Mouse (Mus musculus) CH12.LX (cell line): ENCODE results near the gene Cradd. TPM values are rescaled to one million over a fixed set of nuclear protein-coding genes. Genes with fewer than 3 reads are reported as not detected.

Experiments used
- DNase-seq: peaks from one replicate; pipeline ENCODE4 v3.0.0-alpha.2; 2013; ENCODE audit errors: extremely low read depth
- H3K27ac ChIP-seq: 2 replicates; pipeline ENCODE4 v1.5.1; 2012; ENCODE audit warnings: low read depth, mild to moderate bottlenecking, control low read depth, moderate library complexity; ENCODE audit not compliant: insufficient read depth
- H3K27me3 ChIP-seq: replicated peaks from 2 replicates; pipeline ENCODE3; 2012; ENCODE audit warnings: inconsistent platforms
- H3K36me3 ChIP-seq, 2 experiments: replicated peaks in 1 of 2; 2 replicates each; pipeline versions ENCODE3 to v1.6.1; 2012; ENCODE audit warnings: inconsistent platforms in 1 of 2, low read length in 1 of 2, mild to moderate bottlenecking in 1 of 2, mixed read lengths in 1 of 2, moderate library complexity in 1 of 2; ENCODE audit not compliant: control insufficient read depth in 1 of 2, insufficient read depth in 1 of 2
- H3K4me1 ChIP-seq, 2 experiments: 2 replicates each; pipeline ENCODE4 v1.6.1; 2012; ENCODE audit warnings: inconsistent platforms in 1 of 2, moderate library complexity in 1 of 2; ENCODE audit not compliant: insufficient read depth in 2 of 2, control insufficient read depth in 1 of 2
- H3K4me2 ChIP-seq: 2 replicates; pipeline ENCODE4 v1.6.1; 2012; ENCODE audit warnings: low read depth, mild to moderate bottlenecking, control low read depth; ENCODE audit not compliant: poor library complexity, insufficient read depth, severe bottlenecking
- H3K4me3 ChIP-seq, 3 experiments: fragments of 150-350 bp in 1 of 3; sonication (generic) in 1 of 3; replicated peaks in 1 of 3; 2 replicates each; pipeline versions ENCODE3 to v1.5.1; 2011 to 2012; ENCODE audit warnings: low read depth in 2 of 3, low read length in 2 of 3, mild to moderate bottlenecking in 2 of 3, moderate library complexity in 2 of 3, control low read depth in 1 of 3, improper control_type of control experiment in 1 of 3, inconsistent platforms in 1 of 3, mixed read lengths in 1 of 3; ENCODE audit not compliant: poor library complexity in 1 of 3
- H3K79me2 ChIP-seq: replicated peaks from 2 replicates; pipeline ENCODE4 v1.6.1; 2012; ENCODE audit warnings: mild to moderate bottlenecking, moderate library complexity; ENCODE audit not compliant: control insufficient read depth, poor library complexity, insufficient read depth, severe bottlenecking; ENCODE audit errors: extremely low read depth
- H3K9ac ChIP-seq: 2 replicates; pipeline ENCODE4 v1.6.1; 2012; ENCODE audit warnings: low read depth, mild to moderate bottlenecking, control low read depth, moderate library complexity; ENCODE audit not compliant: insufficient read depth
- H3K9me3 ChIP-seq: replicated peaks from 2 replicates; pipeline ENCODE3; 2012; ENCODE audit warnings: low read length, inconsistent platforms, mixed read lengths
- BHLHE40 ChIP-seq: IDR thresholded peaks from 2 replicates; pipeline ENCODE4 v1.6.1; 2011; ENCODE audit warnings: mild to moderate bottlenecking, low read depth, low read length, improper control_type of control experiment
- CHD1 ChIP-seq: IDR thresholded peaks from 2 replicates; pipeline ENCODE4 v1.6.1; 2012; ENCODE audit warnings: low read depth, low read length, improper control_type of control experiment, inconsistent platforms
- CHD2 ChIP-seq: IDR thresholded peaks from 2 replicates; pipeline ENCODE4 v1.6.1; 2011; ENCODE audit warnings: low read length, improper control_type of control experiment
- ELF1 ChIP-seq: IDR thresholded peaks from 2 replicates; pipeline ENCODE4 v1.6.1; 2014; ENCODE audit warnings: low read depth, mild to moderate bottlenecking, inconsistent platforms, low read length, improper control_type of control experiment
- GABPA ChIP-seq: IDR thresholded peaks from 2 replicates; pipeline ENCODE4 v1.6.1; 2012; ENCODE audit warnings: low read depth, low read length, improper control_type of control experiment, inconsistent platforms; ENCODE audit not compliant: insufficient replicate concordance
- IRF4 ChIP-seq: IDR thresholded peaks from 2 replicates; pipeline ENCODE4 v1.6.1; 2014; ENCODE audit warnings: low read depth, mild to moderate bottlenecking, inconsistent platforms, low read length, improper control_type of control experiment
- JUN ChIP-seq: IDR thresholded peaks from 2 replicates; pipeline ENCODE4 v1.6.1; 2011; ENCODE audit warnings: low read depth, mild to moderate bottlenecking, low read length, improper control_type of control experiment, moderate library complexity; ENCODE audit not compliant: insufficient read depth
- JUND ChIP-seq: conservative IDR thresholded peaks from 2 replicates; pipeline ENCODE4 v1.6.1; 2011; ENCODE audit warnings: low read depth, low read length, improper control_type of control experiment
- MAFK ChIP-seq: IDR thresholded peaks from 2 replicates; pipeline ENCODE4 v1.6.1; 2011; ENCODE audit warnings: low read length, improper control_type of control experiment; ENCODE audit not compliant: insufficient replicate concordance
- MAZ ChIP-seq: IDR thresholded peaks from 2 replicates; pipeline ENCODE4 v1.6.1; 2012; ENCODE audit warnings: low read depth, mild to moderate bottlenecking, inconsistent platforms, low read length, improper control_type of control experiment, moderate library complexity
- MEF2A ChIP-seq: IDR thresholded peaks from 2 replicates; pipeline ENCODE4 v1.6.1; 2014; ENCODE audit warnings: low read depth, mild to moderate bottlenecking, inconsistent platforms, low read length, improper control_type of control experiment, borderline replicate concordance
- NELFE ChIP-seq: IDR thresholded peaks from 2 replicates; pipeline ENCODE4 v1.6.1; 2011; ENCODE audit warnings: low read depth, low read length, improper control_type of control experiment
- NRF1 ChIP-seq: IDR thresholded peaks from 2 replicates; pipeline ENCODE4 v1.6.1; 2014; ENCODE audit warnings: low read depth, mild to moderate bottlenecking, inconsistent platforms, low read length, improper control_type of control experiment, moderate library complexity
- PAX5 ChIP-seq: IDR thresholded peaks from 2 replicates; pipeline ENCODE4 v1.6.1; 2012; ENCODE audit warnings: low read length, inconsistent platforms, mixed read lengths
- RAD21 ChIP-seq: IDR thresholded peaks from 2 replicates; pipeline ENCODE4 v1.6.1; 2011; ENCODE audit warnings: low read depth, mild to moderate bottlenecking, low read length, improper control_type of control experiment, moderate library complexity
- SMC3 ChIP-seq: IDR thresholded peaks from 2 replicates; pipeline ENCODE4 v1.6.1; 2011; ENCODE audit warnings: low read depth, low read length, improper control_type of control experiment
- TBP ChIP-seq: conservative IDR thresholded peaks from 2 replicates; pipeline ENCODE4 v1.6.1; 2011; ENCODE audit warnings: low read depth, low read length, improper control_type of control experiment
- UBTF ChIP-seq: IDR thresholded peaks from 2 replicates; pipeline ENCODE4 v1.6.1; 2012; ENCODE audit warnings: low read depth, mild to moderate bottlenecking, inconsistent platforms, low read length, improper control_type of control experiment, moderate library complexity
- USF2 ChIP-seq: conservative IDR thresholded peaks from 2 replicates; pipeline ENCODE4 v1.6.1; 2011; ENCODE audit warnings: low read depth, low read length, improper control_type of control experiment
- ZMIZ1 ChIP-seq: IDR thresholded peaks from 2 replicates; pipeline ENCODE4 v1.6.1; 2012; ENCODE audit warnings: low read depth, mild to moderate bottlenecking, inconsistent platforms, low read length, improper control_type of control experiment
- dilution Hi-C: fragments of 300-500 bp; cut with MboI; formaldehyde crosslinking; loops from 2 replicates; pipeline ENCODE4 v1.14.3; 2020; ENCODE audit warnings: low sequenced_read_pairs; ENCODE audit not compliant: extremely low pct_unique_long_range_greater_than_20kb, extremely low pct_ligation_motif_present
- in situ Hi-C: fragments of 300-500 bp; cut with MboI; formaldehyde crosslinking; loops from 3 replicates; pipeline ENCODE4 v1.14.3; 2019; ENCODE audit warnings: low sequenced_read_pairs, low pct_ligation_motif_present, low pct_unique_long_range_greater_than_20kb, mixed read lengths
- polyA plus RNA-seq: library from polyadenylated mRNA; unstranded; fragments of >175 nt; gene quantifications from 2 replicates; pipeline ENCODE4 v1.2.1, GENCODE M21; 2012; ENCODE audit warnings: low read depth; ENCODE audit not compliant: insufficient read length
- total RNA-seq, 2 experiments: library from RNA; depleted of rRNA; stranded (reverse); fragments of 300-350 nt in 1 of 2; fragments of >200 nt in 1 of 2; gene quantifications; 2 replicates each; pipeline ENCODE4 v1.2.3; 2012 to 2014

Cradd gene
- total and polyA plus RNA-seq, 3 experiments = 5.6 to 8.8 (median 5.6) TPM

DNA sequence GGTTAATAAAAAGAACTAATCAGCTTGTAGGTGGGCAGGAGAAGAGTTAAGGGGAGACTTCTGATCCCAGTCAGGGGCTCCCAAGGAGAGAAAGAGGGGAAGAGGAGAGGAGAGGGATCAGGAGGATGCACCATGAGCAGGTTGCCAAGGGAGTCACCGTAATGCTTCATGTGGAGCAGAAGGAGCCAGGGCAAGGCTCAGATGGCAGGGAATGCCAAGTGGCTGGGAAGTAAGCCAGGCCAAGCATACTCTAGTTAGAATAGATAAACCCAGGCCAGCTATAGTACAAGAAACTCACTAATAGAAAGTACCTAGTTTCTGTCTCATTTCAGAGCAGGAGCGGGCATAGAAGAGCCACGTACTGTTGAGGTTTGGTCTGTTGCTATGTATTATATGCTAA lies 43.6 kb downstream of the Cradd start:
- no peak overlapping the region for H3K4me2 ChIP-seq
- H3K9ac ChIP-seq = no peak overlapping the region
- TF ChIP-seq NELFE (no peak), CHD2 (no peak), BHLHE40 (no peak), SMC3 (no peak), JUND (no peak), GABPA (no peak), MAZ (no peak), MEF2A (no peak), TBP (no peak), MAFK (no peak), CHD1 (no peak)
- in situ Hi-C loops = no loop called here
- H3K79me2 ChIP-seq = no peaks in the 10 kb centered on the region
- no peak for DNase-seq
- H3K4me3 ChIP-seq = no peak overlapping the region
- H3K9me3 ChIP-seq = no peaks in the 10 kb centered on the region
- no peak overlapping the region for H3K27ac ChIP-seq
- dilution Hi-C loops = no loop called here
- no peaks in the 10 kb centered on the region for H3K27me3 ChIP-seq
- 0 out of 4 replicates have a peak, but pooled peaks cover 0 to 2% of the 10 kb centered on the region in 2 experiments for H3K4me1 ChIP-seq
- peaks cover 0 to 2% of the 10 kb centered on the region in 2 experiments for H3K36me3 ChIP-seq

DNA sequence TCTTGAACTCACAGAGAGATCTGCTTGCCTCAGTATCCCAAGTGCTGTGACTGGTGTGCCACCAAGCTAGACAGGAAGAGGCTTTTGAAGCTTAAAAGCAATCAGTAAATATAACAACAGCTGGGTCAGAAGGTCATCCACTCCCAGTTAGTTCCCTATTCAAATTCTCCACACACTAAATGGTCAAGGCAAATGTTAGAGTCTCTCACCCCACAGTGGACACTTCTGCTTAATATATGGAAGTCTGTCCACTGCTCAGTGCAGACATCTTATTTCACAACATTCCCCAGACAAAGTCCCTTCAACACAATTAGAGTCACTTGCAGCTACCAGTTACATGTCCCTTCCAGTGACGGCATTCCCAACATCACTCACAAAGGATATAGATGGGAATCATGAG lies 44.5 kb downstream of the Cradd start:
- H3K79me2 ChIP-seq = no peaks in the 10 kb centered on the region
- dilution Hi-C loops = no loop called here
- no peak for TF ChIP-seq SMC3
- no peak for TF ChIP-seq RAD21
- no peak for TF ChIP-seq JUND
- no peak for TF ChIP-seq NRF1
- TF ChIP-seq IRF4 = no peak
- TF ChIP-seq JUN = no peak
- TF ChIP-seq ZMIZ1 = no peak
- TF ChIP-seq USF2 = no peak
- no peak for TF ChIP-seq ELF1
- no peak for TF ChIP-seq PAX5
- no peak for TF ChIP-seq GABPA
- TF ChIP-seq NELFE = no peak
- no peak for TF ChIP-seq CHD1
- TF ChIP-seq TBP = no peak
- no peak for TF ChIP-seq MAFK
- TF ChIP-seq UBTF = no peak

More for the DNA sequence above, 44.5 kb downstream of the Cradd start:
- in situ Hi-C loops = no loop called here
- H3K9ac ChIP-seq = no peak overlapping the region
- H3K4me3 ChIP-seq = no peak overlapping the region
- no peaks in the 10 kb centered on the region for H3K27me3 ChIP-seq
- no peaks in the 10 kb centered on the region for H3K9me3 ChIP-seq
- H3K4me2 ChIP-seq = no peak overlapping the region
- 0 out of 4 replicates have a peak, but pooled peaks cover 0 to 2% of the 10 kb centered on the region in 2 experiments for H3K4me1 ChIP-seq
- H3K36me3 ChIP-seq = peaks cover 0 to 2% of the 10 kb centered on the region in 2 experiments
- no peak for DNase-seq
- no peak overlapping the region for H3K27ac ChIP-seq
